Mouse (Mus musculus) forebrain, embryonic 14.5 days (tissue): ENCODE measurements at regions not wholly inside any gene's neighbourhood (a gene's known extent, or its start where the extent isn't known, plus 50 kb on each side); places are given as distances from the start of the nearest gene placed in this dataset.
A peak's percentile ranks its signal among the peaks of the same experiment; 100 is the strongest.

ENCODE experiments used
- ATAC-seq: fragments of 200-750 bp; cut with Nextera tagmentation; 2 replicates; pipeline ENCODE4 v1.8.0; 2017; ENCODE audit warnings: mild to moderate bottlenecking, moderate library complexity
- DNase-seq: peaks from one replicate; pipeline ENCODE4 v3.0.0-alpha.2; 2015; ENCODE audit warnings: low spot score
- H3K27ac ChIP-seq: fragments of 300-500 bp; sonication (generic); 2 replicates; pipeline ENCODE4 v1.5.1; 2014; ENCODE audit warnings: low read depth, mild to moderate bottlenecking, control low read depth, low read length, moderate library complexity
- H3K27me3 ChIP-seq: fragments of 300-500 bp; sonication (generic); replicated peaks from 2 replicates; pipeline ENCODE4 v1.6.1; 2014; ENCODE audit warnings: low read length, control low read depth, mixed read lengths; ENCODE audit not compliant: control insufficient read depth, insufficient read depth
- H3K36me3 ChIP-seq: fragments of 300-500 bp; sonication (generic); 2 replicates; pipeline ENCODE4 v1.6.1; 2014; ENCODE audit warnings: low read length, control low read depth; ENCODE audit not compliant: control insufficient read depth, insufficient read depth
- H3K4me1 ChIP-seq: fragments of 300-500 bp; sonication (generic); 2 replicates; pipeline ENCODE4 v1.6.1; 2014; ENCODE audit warnings: antibody characterized with exemption, low read length, control low read depth; ENCODE audit not compliant: control insufficient read depth, insufficient read depth
- H3K4me2 ChIP-seq: fragments of 300-500 bp; sonication (generic); 2 replicates; pipeline ENCODE4 v1.6.1; 2014; ENCODE audit warnings: mild to moderate bottlenecking, control low read depth, low read length
- H3K4me3 ChIP-seq: fragments of 300-500 bp; sonication (generic); 2 replicates; pipeline ENCODE4 v1.5.1; 2014; ENCODE audit warnings: low read depth, low read length, control low read depth
- H3K9ac ChIP-seq: fragments of 300-500 bp; sonication (generic); 2 replicates; pipeline ENCODE4 v1.6.1; 2014; ENCODE audit warnings: mild to moderate bottlenecking, low read length, control low read depth, moderate library complexity
- H3K9me3 ChIP-seq: fragments of 300-500 bp; sonication (generic); replicated peaks from 2 replicates; pipeline ENCODE4 v1.6.1; 2016; ENCODE audit warnings: low read length, control low read depth, mixed read lengths; ENCODE audit not compliant: control insufficient read depth
- WGBS: fragments of 180-500 bp; shearing (Covaris S2); extraction: QIAGEN DNeasy Blood & Tissue Kit; methylation state at CpG from one replicate; pipeline ENCODE4 v1.1.7; 2014; 5-methylcytosine and 5-hydroxymethylcytosine counted together

GRCm38 (mm10) chr6:93623541-93623940 lies 660.2 kb downstream of the Magi1 start:
- DNase-seq = no peak
- 85% methylated on average over 5 of the region's 5 CpGs for WGBS
- Histone ChIP-seq H3K27ac (no peak overlapping the region), H3K9ac (no peak overlapping the region), H3K4me3 (no peak overlapping the region), H3K36me3 (no peaks in the 10 kb centered on the region), H3K27me3 (no peaks in the 10 kb centered on the region), H3K4me2 (no peak overlapping the region), H3K9me3 (no peaks in the 10 kb centered on the region), H3K4me1 (no peaks in the 10 kb centered on the region)
- ATAC-seq = no peak

- H3K36me3 ChIP-seq = no peaks in the 10 kb centered on the region
- ATAC-seq = no peak
- no peak overlapping the region for H3K4me2 ChIP-seq
- no peaks in the 10 kb centered on the region for H3K4me1 ChIP-seq
- H3K4me3 ChIP-seq = no peak overlapping the region
- no peaks in the 10 kb centered on the region for H3K9me3 ChIP-seq
- H3K27me3 ChIP-seq = no peaks in the 10 kb centered on the region
- H3K27ac ChIP-seq = no peak overlapping the region
- no peak overlapping the region for H3K9ac ChIP-seq
- peak; percentile 50 for DNase-seq
Observed at GRCm38 (mm10) chr6:93616926-93617325, 666.8 kb downstream of the Magi1 start.

- Histone ChIP-seq H3K27me3 (no peaks in the 10 kb centered on the region), H3K9ac (no peak overlapping the region), H3K4me1 (no peaks in the 10 kb centered on the region), H3K9me3 (no peaks in the 10 kb centered on the region), H3K36me3 (no peaks in the 10 kb centered on the region), H3K27ac (no peak overlapping the region), H3K4me2 (no peak overlapping the region), H3K4me3 (no peak overlapping the region)
- no peak for ATAC-seq
- WGBS = 92% methylated on average over 2 of the region's 2 CpGs
- DNase-seq = no peak
Observed at GRCm38 (mm10) chr6:93600376-93600775, 657.1 kb upstream of the Adamts9 start.

- no peak overlapping the region for H3K4me2 ChIP-seq
- H3K36me3 ChIP-seq = no peaks in the 10 kb centered on the region
- no peak overlapping the region for H3K9ac ChIP-seq
- H3K4me1 ChIP-seq = no peaks in the 10 kb centered on the region
- no peak overlapping the region for H3K27ac ChIP-seq
- no peaks in the 10 kb centered on the region for H3K27me3 ChIP-seq
- WGBS = 88% methylated on average over 3 of the region's 3 CpGs
- H3K4me3 ChIP-seq = no peak overlapping the region
- ATAC-seq = no peak
- H3K9me3 ChIP-seq = no peaks in the 10 kb centered on the region
- DNase-seq = no peak
Observed at GRCm38 (mm10) chr6:93599371-93599770, 656.1 kb upstream of the Adamts9 start.

GRCm38 (mm10) chr6:93589935-93590334 lies 646.6 kb upstream of the Adamts9 start:
- Histone ChIP-seq H3K9ac (no peak overlapping the region), H3K27me3 (no peaks in the 10 kb centered on the region), H3K4me2 (no peak overlapping the region), H3K36me3 (no peaks in the 10 kb centered on the region), H3K27ac (no peak overlapping the region), H3K9me3 (no peaks in the 10 kb centered on the region), H3K4me3 (no peak overlapping the region), H3K4me1 (no peaks in the 10 kb centered on the region)
- DNase-seq (no peak), ATAC-seq (no peak)
- 69% methylated on average over 2 of the region's 2 CpGs for WGBS

GRCm38 (mm10) chr6:93586871-93587270 lies 643.6 kb upstream of the Adamts9 start:
- 98% methylated on average over 2 of the region's 2 CpGs for WGBS
- no peak overlapping the region for H3K4me3 ChIP-seq
- H3K4me1 ChIP-seq = no peaks in the 10 kb centered on the region
- H3K36me3 ChIP-seq = no peaks in the 10 kb centered on the region
- ATAC-seq = no peak
- no peak for DNase-seq
- no peaks in the 10 kb centered on the region for H3K27me3 ChIP-seq
- H3K4me2 ChIP-seq = no peak overlapping the region
- no peak overlapping the region for H3K9ac ChIP-seq
- H3K27ac ChIP-seq = no peak overlapping the region
- no peaks in the 10 kb centered on the region for H3K9me3 ChIP-seq

GRCm38 (mm10) chr6:93581141-93581540 lies 637.8 kb upstream of the Adamts9 start:
- no peaks in the 10 kb centered on the region for H3K36me3 ChIP-seq
- DNase-seq (no peak), ATAC-seq (no peak)
- H3K4me2 ChIP-seq = no peak overlapping the region
- 87% methylated on average over 7 of the region's 7 CpGs for WGBS
- no peaks in the 10 kb centered on the region for H3K4me1 ChIP-seq
- no peaks in the 10 kb centered on the region for H3K9me3 ChIP-seq
- H3K9ac ChIP-seq = no peak overlapping the region
- H3K27me3 ChIP-seq = no peaks in the 10 kb centered on the region
- no peak overlapping the region for H3K4me3 ChIP-seq
- H3K27ac ChIP-seq = no peak overlapping the region

- ATAC-seq (no peak), DNase-seq (peak; percentile 24)
- H3K9ac ChIP-seq = no peak overlapping the region
- no peaks in the 10 kb centered on the region for H3K9me3 ChIP-seq
- no peaks in the 10 kb centered on the region for H3K27me3 ChIP-seq
- H3K4me2 ChIP-seq = no peak overlapping the region
- no peak overlapping the region for H3K27ac ChIP-seq
- H3K4me3 ChIP-seq = no peak overlapping the region
- no peaks in the 10 kb centered on the region for H3K36me3 ChIP-seq
- WGBS = 74% methylated on average over 6 of the region's 6 CpGs
- H3K4me1 ChIP-seq = no peaks in the 10 kb centered on the region
Observed at GRCm38 (mm10) chr6:93580716-93581115, 637.4 kb upstream of the Adamts9 start.

- no peaks in the 10 kb centered on the region for H3K27me3 ChIP-seq
- no peaks in the 10 kb centered on the region for H3K4me1 ChIP-seq
- ATAC-seq = no peak
- no peak overlapping the region for H3K4me3 ChIP-seq
- no peak overlapping the region for H3K4me2 ChIP-seq
- WGBS = 54% methylated on average over 6 of the region's 6 CpGs
- no peaks in the 10 kb centered on the region for H3K9me3 ChIP-seq
- no peaks in the 10 kb centered on the region for H3K36me3 ChIP-seq
- no peak overlapping the region for H3K9ac ChIP-seq
- DNase-seq = no peak
- H3K27ac ChIP-seq = no peak overlapping the region
Observed at GRCm38 (mm10) chr6:93575249-93575648, 632.0 kb upstream of the Adamts9 start.
